Mouse (Mus musculus) layer of hippocampus, postnatal 36 days (tissue): Measurements from ENCODE around the gene Ppargc1a. TPM values are rescaled to one million over a fixed set of nuclear protein-coding genes. Genes with fewer than 3 reads are reported as not detected.

Experiments
- DNase-seq, 2 experiments: peaks; one replicate each; pipeline ENCODE4 v3.0.0; 2022
- total RNA-seq, 2 experiments: library from RNA; stranded (reverse); gene quantifications; 2 replicates each; pipeline ENCODE4 v1.2.3; 2021

Ppargc1a gene
- total RNA-seq, 2 experiments from 2014 or later, result 42.8 to 46.1 TPM

GRCm38 (mm10) chr5:51497910-51498517 lies 69.5 kb downstream of the Ppargc1a start:
- DNase-seq, result no peak

- DNase-seq, result peak in 1 of 2 experiments; percentile 1
Measured at GRCm38 (mm10) chr5:51495446-51495845, 72.1 kb downstream of the Ppargc1a start.

GRCm38 (mm10) chr5:51494358-51494876 lies 73.1 kb downstream of the Ppargc1a start:
- no peak for DNase-seq

- no peak for DNase-seq
Measured at GRCm38 (mm10) chr5:51483768-51484167, 83.8 kb downstream of the Ppargc1a start.

- no peak for DNase-seq
Measured at GRCm38 (mm10) chr5:51479859-51480258, 87.7 kb downstream of the Ppargc1a start.

- no peak for DNase-seq
Measured at GRCm38 (mm10) chr5:51479456-51479855, 88.1 kb downstream of the Ppargc1a start.

- no peak for DNase-seq
Measured at GRCm38 (mm10) chr5:51478319-51478994, 89.1 kb downstream of the Ppargc1a start.

- DNase-seq, result no peak
Measured at GRCm38 (mm10) chr5:51477140-51477539, 90.4 kb downstream of the Ppargc1a start.

GRCm38 (mm10) chr5:51475034-51475541 lies 92.4 kb downstream of the Ppargc1a start:
- DNase-seq, result no peak

GRCm38 (mm10) chr5:51471614-51472013 lies 95.9 kb downstream of the Ppargc1a start:
- DNase-seq, result no peak

- no peak for DNase-seq
Measured at GRCm38 (mm10) chr5:51466036-51466435, 101.5 kb downstream of the Ppargc1a start.

- no peak for DNase-seq
Measured at GRCm38 (mm10) chr5:51452033-51452432, 115.5 kb downstream of the Ppargc1a start.

- DNase-seq, result no peak
Measured at GRCm38 (mm10) chr5:51447631-51448030, 119.9 kb downstream of the Ppargc1a start.

GRCm38 (mm10) chr5:51446299-51447090 lies 121.0 kb downstream of the Ppargc1a start:
- DNase-seq, result no peak

GRCm38 (mm10) chr5:51445726-51446125 lies 121.8 kb downstream of the Ppargc1a start:
- DNase-seq, result no peak

- DNase-seq, result no peak
Measured at GRCm38 (mm10) chr5:51439773-51440172, 127.8 kb downstream of the Ppargc1a start.

- no peak for DNase-seq
Measured at GRCm38 (mm10) chr5:51433905-51434304, 133.6 kb downstream of the Ppargc1a start.

- no peak for DNase-seq
Measured at GRCm38 (mm10) chr5:51432532-51432931, 135.0 kb downstream of the Ppargc1a start.

- DNase-seq, result no peak
Measured at GRCm38 (mm10) chr5:51432031-51432430, 135.5 kb downstream of the Ppargc1a start.

- no peak for DNase-seq
Measured at GRCm38 (mm10) chr5:51426406-51426805, 141.1 kb downstream of the Ppargc1a start.

- no peak for DNase-seq
Measured at GRCm38 (mm10) chr5:51416377-51416776, 151.1 kb downstream of the Ppargc1a start.

GRCm38 (mm10) chr5:51415456-51415855 lies 152.1 kb downstream of the Ppargc1a start:
- DNase-seq, result no peak
